Mouse (Mus musculus): ENCODE measurements at regions not wholly inside any gene's neighbourhood (a gene's known extent, or its start where the extent isn't known, plus 50 kb on each side); places are given as distances from the start of the nearest gene placed in this dataset.

GRCm38 (mm10) chr3:50761766-50762165 lies 318.4 kb upstream of the Slc7a11 start:
- no peak for ATAC-seq (replicated peaks in 1 of 2; ENCODE audit: insufficient read depth in 1 of 2, low FRiP score in 2 of 2, low TSS enrichment in 1 of 2, low read depth in 1 of 2, poor library complexity in 2 of 2, severe bottlenecking in 2 of 2)

- ATAC-seq (replicated peaks in 1 of 2; ENCODE audit: insufficient read depth in 1 of 2, low FRiP score in 2 of 2, low TSS enrichment in 1 of 2, low read depth in 1 of 2, poor library complexity in 2 of 2, severe bottlenecking in 2 of 2), result no peak
These were observed 314.7 kb upstream of the Slc7a11 start for GRCm38 (mm10) chr3:50758106-50758505.

GRCm38 (mm10) chr3:50737173-50737572 lies 293.8 kb upstream of the Slc7a11 start:
- no peak for ATAC-seq (replicated peaks in 1 of 2; ENCODE audit: insufficient read depth in 1 of 2, low FRiP score in 2 of 2, low TSS enrichment in 1 of 2, low read depth in 1 of 2, poor library complexity in 2 of 2, severe bottlenecking in 2 of 2)

GRCm38 (mm10) chr3:50719035-50719434 lies 275.6 kb upstream of the Slc7a11 start:
- ATAC-seq (replicated peaks in 1 of 2; ENCODE audit: insufficient read depth in 1 of 2, low FRiP score in 2 of 2, low TSS enrichment in 1 of 2, low read depth in 1 of 2, poor library complexity in 2 of 2, severe bottlenecking in 2 of 2), result no peak

GRCm38 (mm10) chr3:50713463-50713862 lies 270.0 kb upstream of the Slc7a11 start:
- ATAC-seq (replicated peaks in 1 of 2; ENCODE audit: insufficient read depth in 1 of 2, low FRiP score in 2 of 2, low TSS enrichment in 1 of 2, low read depth in 1 of 2, poor library complexity in 2 of 2, severe bottlenecking in 2 of 2), result no peak

GRCm38 (mm10) chr3:50709415-50709989 lies 266.1 kb upstream of the Slc7a11 start:
- no peak for ATAC-seq (replicated peaks in 1 of 2; ENCODE audit: insufficient read depth in 1 of 2, low FRiP score in 2 of 2, low TSS enrichment in 1 of 2, low read depth in 1 of 2, poor library complexity in 2 of 2, severe bottlenecking in 2 of 2)

GRCm38 (mm10) chr3:50706707-50707106 lies 263.3 kb upstream of the Slc7a11 start:
- no peak for ATAC-seq (replicated peaks in 1 of 2; ENCODE audit: insufficient read depth in 1 of 2, low FRiP score in 2 of 2, low TSS enrichment in 1 of 2, low read depth in 1 of 2, poor library complexity in 2 of 2, severe bottlenecking in 2 of 2)

GRCm38 (mm10) chr3:50694904-50695680 lies 251.7 kb upstream of the Slc7a11 start:
- no peak for ATAC-seq (replicated peaks in 1 of 2; ENCODE audit: insufficient read depth in 1 of 2, low FRiP score in 2 of 2, low TSS enrichment in 1 of 2, low read depth in 1 of 2, poor library complexity in 2 of 2, severe bottlenecking in 2 of 2)

GRCm38 (mm10) chr3:50694497-50694896 lies 251.1 kb upstream of the Slc7a11 start:
- peak; percentile 32; a peak in 2 of 4 replicates for ATAC-seq (replicated peaks in 1 of 2; ENCODE audit: insufficient read depth in 1 of 2, low FRiP score in 2 of 2, low TSS enrichment in 1 of 2, low read depth in 1 of 2, poor library complexity in 2 of 2, severe bottlenecking in 2 of 2)

- ATAC-seq (replicated peaks in 1 of 2; ENCODE audit: insufficient read depth in 1 of 2, low FRiP score in 2 of 2, low TSS enrichment in 1 of 2, low read depth in 1 of 2, poor library complexity in 2 of 2, severe bottlenecking in 2 of 2), result no peak
These were observed 248.9 kb upstream of the Slc7a11 start for GRCm38 (mm10) chr3:50692306-50692705.

GRCm38 (mm10) chr3:50690750-50691149 lies 247.3 kb upstream of the Slc7a11 start:
- ATAC-seq (replicated peaks in 1 of 2; ENCODE audit: insufficient read depth in 1 of 2, low FRiP score in 2 of 2, low TSS enrichment in 1 of 2, low read depth in 1 of 2, poor library complexity in 2 of 2, severe bottlenecking in 2 of 2), result no peak

- no peak for ATAC-seq (replicated peaks in 1 of 2; ENCODE audit: insufficient read depth in 1 of 2, low FRiP score in 2 of 2, low TSS enrichment in 1 of 2, low read depth in 1 of 2, poor library complexity in 2 of 2, severe bottlenecking in 2 of 2)
These were observed 246.0 kb upstream of the Slc7a11 start for GRCm38 (mm10) chr3:50689375-50689774.

- ATAC-seq (replicated peaks in 1 of 2; ENCODE audit: insufficient read depth in 1 of 2, low FRiP score in 2 of 2, low TSS enrichment in 1 of 2, low read depth in 1 of 2, poor library complexity in 2 of 2, severe bottlenecking in 2 of 2), result no peak
These were observed 244.3 kb upstream of the Slc7a11 start for GRCm38 (mm10) chr3:50687755-50688154.

GRCm38 (mm10) chr3:50678611-50678988 lies 235.2 kb upstream of the Slc7a11 start:
- no peak for ATAC-seq (replicated peaks in 1 of 2; ENCODE audit: insufficient read depth in 1 of 2, low FRiP score in 2 of 2, low TSS enrichment in 1 of 2, low read depth in 1 of 2, poor library complexity in 2 of 2, severe bottlenecking in 2 of 2)

GRCm38 (mm10) chr3:50677953-50678610 lies 234.7 kb upstream of the Slc7a11 start:
- no peak for ATAC-seq (replicated peaks in 1 of 2; ENCODE audit: insufficient read depth in 1 of 2, low FRiP score in 2 of 2, low TSS enrichment in 1 of 2, low read depth in 1 of 2, poor library complexity in 2 of 2, severe bottlenecking in 2 of 2)

- ATAC-seq (replicated peaks in 1 of 2; ENCODE audit: insufficient read depth in 1 of 2, low FRiP score in 2 of 2, low TSS enrichment in 1 of 2, low read depth in 1 of 2, poor library complexity in 2 of 2, severe bottlenecking in 2 of 2), result no peak
These were observed 232.4 kb upstream of the Slc7a11 start for GRCm38 (mm10) chr3:50675769-50676168.

- ATAC-seq (replicated peaks in 1 of 2; ENCODE audit: insufficient read depth in 1 of 2, low FRiP score in 2 of 2, low TSS enrichment in 1 of 2, low read depth in 1 of 2, poor library complexity in 2 of 2, severe bottlenecking in 2 of 2), result no peak
These were observed 231.6 kb upstream of the Slc7a11 start for GRCm38 (mm10) chr3:50674860-50675566.

GRCm38 (mm10) chr3:50665316-50665715 lies 221.9 kb upstream of the Slc7a11 start:
- ATAC-seq (replicated peaks in 1 of 2; ENCODE audit: insufficient read depth in 1 of 2, low FRiP score in 2 of 2, low TSS enrichment in 1 of 2, low read depth in 1 of 2, poor library complexity in 2 of 2, severe bottlenecking in 2 of 2), result no peak
